ENCODE assay signal across 8 mouse cellular contexts in genomic region chr15:99596056-99596687, GRCm38 (mm10). TPM values are rescaled to one million over a fixed set of nuclear protein-coding genes. Genes with fewer than 3 reads are reported as not detected.
DNase-seq lines count a peak whose midpoint lies in the region; ATAC-seq and TF ChIP-seq lines count a peak whose summit lies in the region.

No protein-coding gene starts in this region.

- no peaks in the 10 kb centered on the region for H3K4me1 ChIP-seq in forebrain, embryonic 14.5 days (ENCODE audit: control insufficient read depth, insufficient read depth, low read length)
- no peaks in the 10 kb centered on the region for H3K4me1 ChIP-seq in liver, postnatal 0 days (ENCODE audit: insufficient read depth)
- peaks cover 26% of the 10 kb centered on the region for H3K4me1 ChIP-seq in neural tube, embryonic 15.5 days

- peak; percentile 93 for TF ChIP-seq CTCF in liver, postnatal 0 days (IDR thresholded peaks at IDR 0.05; ENCODE audit: low read depth)

- peak; percentile 93 for DNase-seq in ES-CJ7 (ENCODE audit: low read depth, low spot score)
- peak; percentile 93 for DNase-seq in forebrain, embryonic 14.5 days (ENCODE audit: low spot score)
- peak; percentile 59 for DNase-seq in heart, postnatal 25 days (ENCODE audit: low spot score)
- DNase-seq in layer of hippocampus, adult 11-12 months (ENCODE audit: low spot score) = peak; percentile 89
- peak; percentile 90 for DNase-seq in liver, postnatal 0 days
- peak; percentile 81 for DNase-seq in testis, postnatal 14 days (ENCODE audit: low spot score)

- H3K4me2 ChIP-seq in forebrain, embryonic 14.5 days (ENCODE audit: low read length) = peak overlapping the region; percentile 31
- H3K4me2 ChIP-seq in liver, postnatal 0 days (ENCODE audit: low read depth, low read length) = no peak overlapping the region
- H3K4me2 ChIP-seq in neural tube, embryonic 15.5 days = peak overlapping the region; percentile 25; the same call in 1 of the 2 replicates

- no peaks in the 10 kb centered on the region for H3K36me3 ChIP-seq in forebrain, embryonic 14.5 days (ENCODE audit: control insufficient read depth, insufficient read depth, low read length)
- H3K36me3 ChIP-seq in liver, postnatal 0 days (replicated peaks; ENCODE audit: insufficient read depth, low read length) = no peaks in the 10 kb centered on the region
- H3K36me3 ChIP-seq in neural tube, embryonic 15.5 days = no peaks in the 10 kb centered on the region

- peak; percentile 67 for ATAC-seq in cerebellum, adult (ENCODE audit: insufficient number of reproducible peaks, low FRiP score, low TSS enrichment)
- ATAC-seq in forebrain, embryonic 14.5 days = peak; percentile 94
- ATAC-seq in liver, postnatal 0 days = peak; percentile 92
- ATAC-seq in neural tube, embryonic 15.5 days (ENCODE audit: low FRiP score) = peak; percentile 87

- intact Hi-C loops in heart, postnatal 25 days (cut with DNase I) = loop anchor here (1.0 to 5.0 kb wide), 5 partner anchors 73 to 313 kb away; partner anchors contain the start of gene Cers5

- H3K9me3 ChIP-seq in forebrain, embryonic 14.5 days (replicated peaks; ENCODE audit: control insufficient read depth, low read length) = no peaks in the 10 kb centered on the region
- H3K9me3 ChIP-seq in liver, postnatal 0 days (ENCODE audit: low read length) = no peaks in the 10 kb centered on the region
- H3K9me3 ChIP-seq in neural tube, embryonic 15.5 days (replicated peaks) = no peaks in the 10 kb centered on the region

- peaks cover 38% of the 10 kb centered on the region for H3K27me3 ChIP-seq in forebrain, embryonic 14.5 days (replicated peaks; ENCODE audit: control insufficient read depth, insufficient read depth, low read length)
- H3K27me3 ChIP-seq in liver, postnatal 0 days (ENCODE audit: insufficient read depth, low read length) = peaks cover 69% of the 10 kb centered on the region
- peaks cover 42% of the 10 kb centered on the region for H3K27me3 ChIP-seq in neural tube, embryonic 15.5 days (replicated peaks)

- H3K9ac ChIP-seq in forebrain, embryonic 14.5 days (ENCODE audit: low read length) = peak overlapping the region; percentile 41
- no peak overlapping the region for H3K9ac ChIP-seq in liver, postnatal 0 days (replicated peaks)
- H3K9ac ChIP-seq in neural tube, embryonic 15.5 days (replicated peaks) = no peak overlapping the region

- 0% methylated on average over 7 of the region's 7 CpGs for WGBS in forebrain, embryonic 14.5 days
- WGBS in liver, postnatal 0 days (ENCODE audit: insufficient replicate concordance) = 0% methylated on average over 7 of the region's 7 CpGs
- WGBS in neural tube, embryonic 15.5 days = 0% methylated on average over 7 of the region's 7 CpGs

- no peak overlapping the region for H3K4me3 ChIP-seq in forebrain, embryonic 14.5 days (ENCODE audit: low read depth, low read length)
- H3K4me3 ChIP-seq in liver, postnatal 0 days (ENCODE audit: low read depth, low read length) = no peak overlapping the region
- H3K4me3 ChIP-seq in neural tube, embryonic 15.5 days (replicated peaks) = no peak overlapping the region

- no peak overlapping the region for H3K27ac ChIP-seq in forebrain, embryonic 14.5 days (ENCODE audit: low read depth, low read length)
- H3K27ac ChIP-seq in liver, postnatal 0 days (ENCODE audit: low read depth) = no peak overlapping the region
- H3K27ac ChIP-seq in neural tube, embryonic 15.5 days (replicated peaks) = no peak overlapping the region

- TF ChIP-seq EP300 in liver, postnatal 0 days (IDR thresholded peaks at IDR 0.05; ENCODE audit: low read depth) = no peak

RNA-seq across cellular contexts. Expression of gene Aqp6, which starts 5.0 kb away (rescaled TPM):
- polyA plus RNA-seq in forebrain, embryonic 14.5 days (2014; fragmentation: Nextera tagmentation; extraction: Ambion mirVana) = 0.10 TPM in 1 of 2 replicates, not detected in the other
- not detected for total RNA-seq in heart, postnatal 25 days (2021)
- not detected in 2 replicates for polyA plus RNA-seq in liver, postnatal 0 days (2015; fragmentation: Nextera tagmentation; extraction: Ambion mirVana)
- 0.64 and 0.72 TPM in 2 replicates for polyA plus RNA-seq in neural tube, embryonic 15.5 days (2015; fragmentation: Nextera tagmentation; extraction: Ambion mirVana)

RNA-seq across cellular contexts. Expression of gene Aqp5, which starts 5.6 kb away (rescaled TPM):
- 0.15 TPM in 1 of 2 replicates, not detected in the other for polyA plus RNA-seq in forebrain, embryonic 14.5 days (2014; fragmentation: Nextera tagmentation; extraction: Ambion mirVana)
- under 1 TPM in 1 of 2 experiments, not detected in 1; 0.22 TPM for total RNA-seq in heart, postnatal 25 days (2021)
- polyA plus RNA-seq in liver, postnatal 0 days (2015; fragmentation: Nextera tagmentation; extraction: Ambion mirVana) = 0.14 TPM in 1 of 2 replicates, not detected in the other
- polyA plus RNA-seq in neural tube, embryonic 15.5 days (2015; fragmentation: Nextera tagmentation; extraction: Ambion mirVana) = 1.00 and 3.7 TPM in 2 replicates

RNA-seq across cellular contexts. Expression of gene Aqp2, which starts 17.3 kb away (rescaled TPM):
- not detected in 2 replicates for polyA plus RNA-seq in forebrain, embryonic 14.5 days (2014; fragmentation: Nextera tagmentation; extraction: Ambion mirVana)
- total RNA-seq in heart, postnatal 25 days (2021) = not detected
- polyA plus RNA-seq in liver, postnatal 0 days (2015; fragmentation: Nextera tagmentation; extraction: Ambion mirVana) = not detected in 2 replicates
- polyA plus RNA-seq in neural tube, embryonic 15.5 days (2015; fragmentation: Nextera tagmentation; extraction: Ambion mirVana) = not detected in 2 replicates

RNA-seq across cellular contexts. Expression of gene Racgap1, which starts 55.3 kb away (rescaled TPM):
- 74.2 and 78.9 TPM in 2 replicates for polyA plus RNA-seq in forebrain, embryonic 14.5 days (2014; fragmentation: Nextera tagmentation; extraction: Ambion mirVana)
- total RNA-seq in heart, postnatal 25 days (2021) = 1 to 10 TPM; 2.8 to 3.0 TPM
- 28.6 and 31.9 TPM in 2 replicates for polyA plus RNA-seq in liver, postnatal 0 days (2015; fragmentation: Nextera tagmentation; extraction: Ambion mirVana)
- polyA plus RNA-seq in neural tube, embryonic 15.5 days (2015; fragmentation: Nextera tagmentation; extraction: Ambion mirVana) = 59.4 and 84.9 TPM in 2 replicates
